Mouse (Mus musculus) heart, postnatal 14 days (tissue): Measurements from ENCODE around the gene Dnmt3a. TPM values are rescaled to one million over a fixed set of nuclear protein-coding genes. Genes with fewer than 3 reads are reported as not detected.

Experiments used
- DNase-seq, 2 experiments: peaks; one replicate each; pipeline ENCODE4 v3.0.0; 2021 to 2022
- intact Hi-C: fragments of 180-260 bp; cut with DNase I; formaldehyde crosslinking; loops from one replicate; pipeline ENCODE4 v1.15.1; 2025
- total RNA-seq, 2 experiments: library from RNA; stranded (reverse); gene quantifications; 2 replicates each; pipeline ENCODE4 v1.2.3; 2021

Gene Dnmt3a
- total RNA-seq, 2 experiments from 2014 or later, result 118 to 122 TPM

- intact Hi-C loops, result no loop called here
- no peak for DNase-seq
Observed at GRCm38 (mm10) chr12:3811596-3811995, 5.8 kb downstream of the Dnmt3a start.

GRCm38 (mm10) chr12:3812251-3812650, 6.4 kb downstream of the Dnmt3a start:
- intact Hi-C loops, result no loop called here
- no peak for DNase-seq

GRCm38 (mm10) chr12:3813138-3813537, 7.3 kb downstream of the Dnmt3a start:
- DNase-seq, result no peak
- intact Hi-C loops, result no loop called here

GRCm38 (mm10) chr12:3815386-3815785, 9.6 kb downstream of the Dnmt3a start:
- intact Hi-C loops, result loop anchor here (2.0 kb wide), 1 partner anchor 17 kb away; no protein-coding TSS in a partner anchor
- DNase-seq, result no peak

GRCm38 (mm10) chr12:3817033-3817432, 11.2 kb downstream of the Dnmt3a start:
- no peak for DNase-seq
- intact Hi-C loops, result no loop called here

- DNase-seq, result peak in 1 of 2 experiments; percentile 40
- intact Hi-C loops, result no loop called here
Observed at GRCm38 (mm10) chr12:3817566-3817965, 11.8 kb downstream of the Dnmt3a start.

GRCm38 (mm10) chr12:3819899-3820298, 14.1 kb downstream of the Dnmt3a start:
- DNase-seq, result no peak
- intact Hi-C loops, result no loop called here

- intact Hi-C loops, result no loop called here
Observed at GRCm38 (mm10) chr12:3823408-3823807, 17.6 kb downstream of the Dnmt3a start.

GRCm38 (mm10) chr12:3824906-3825713, 19.3 kb downstream of the Dnmt3a start:
- no peak for DNase-seq
- intact Hi-C loops, result no loop called here

More at GRCm38 (mm10) chr12:3823408-3823807, 17.6 kb downstream of the Dnmt3a start:
- DNase-seq, result no peak

- DNase-seq, result no peak
- intact Hi-C loops, result no loop called here
Observed at GRCm38 (mm10) chr12:3825714-3826080, 19.9 kb downstream of the Dnmt3a start.

- no peak for DNase-seq
- intact Hi-C loops, result no loop called here
Observed at GRCm38 (mm10) chr12:3827771-3828170, 22.0 kb downstream of the Dnmt3a start.

- intact Hi-C loops, result loop anchor here (2.0 kb wide), 1 partner anchor 18 kb away; no protein-coding TSS in a partner anchor
- DNase-seq, result no peak
Observed at GRCm38 (mm10) chr12:3833059-3833760, 27.4 kb downstream of the Dnmt3a start.

- intact Hi-C loops, result loop anchor here (2.0 kb wide), 1 partner anchor 19 kb away; no protein-coding TSS in a partner anchor
- DNase-seq, result peak; percentile 80 to 82
Observed at GRCm38 (mm10) chr12:3833851-3834273, 28.1 kb downstream of the Dnmt3a start.

- DNase-seq, result peak; percentile 61 to 70
- intact Hi-C loops, result no loop called here
Observed at GRCm38 (mm10) chr12:3834373-3835314, 28.8 kb downstream of the Dnmt3a start.

GRCm38 (mm10) chr12:3835576-3835975, 29.8 kb downstream of the Dnmt3a start:
- no peak for DNase-seq
- intact Hi-C loops, result no loop called here

GRCm38 (mm10) chr12:3837081-3837832, 31.4 kb downstream of the Dnmt3a start:
- no peak for DNase-seq
- intact Hi-C loops, result no loop called here

GRCm38 (mm10) chr12:3838009-3838408, 32.2 kb downstream of the Dnmt3a start:
- intact Hi-C loops, result no loop called here
- DNase-seq, result no peak

GRCm38 (mm10) chr12:3839662-3840061, 33.9 kb downstream of the Dnmt3a start:
- no peak for DNase-seq
- intact Hi-C loops, result no loop called here

GRCm38 (mm10) chr12:3841121-3841520, 35.3 kb downstream of the Dnmt3a start:
- intact Hi-C loops, result no loop called here
- peak; percentile 58 to 72 for DNase-seq

GRCm38 (mm10) chr12:3842843-3843242, 37.0 kb downstream of the Dnmt3a start:
- no peak for DNase-seq
- intact Hi-C loops, result no loop called here
